Mouse (Mus musculus): ENCODE measurements around the gene Tsacc. TPM values are rescaled to one million over a fixed set of nuclear protein-coding genes. Genes with fewer than 3 reads are reported as not detected.

Gene Tsacc
- polyA plus RNA-seq, 1 experiment: 4.0 TPM

GRCm38 (mm10) chr3:88242531-88242930 is 54.3 kb downstream of the Tsacc start:
- Histone ChIP-seq H3K27me3 (ENCODE audit: control insufficient read depth, insufficient read depth, low read length) (no peaks in the 10 kb centered on the region), H3K27ac (ENCODE audit: insufficient read depth, low read length) (no peak overlapping the region), H3K4me3 (replicated peaks; ENCODE audit: insufficient read depth, low read depth, low read length) (no peak overlapping the region), H3K4me1 (ENCODE audit: control insufficient read depth, insufficient read depth, low read length) (peaks cover 18% of the 10 kb centered on the region)
- DNase-seq: peak; percentile 83 to 90
- TF ChIP-seq POLR2A (IDR thresholded peaks at IDR 0.05; ENCODE audit: borderline replicate concordance, insufficient read depth, low read length) (no peak), CTCF (IDR thresholded peaks at IDR 0.05; ENCODE audit: borderline replicate concordance, insufficient read depth, low read depth, low read length) (peak; percentile 99)
- under 1% methylated on average over 13 of the region's 13 CpGs for WGBS

- Histone ChIP-seq H3K27ac (ENCODE audit: insufficient read depth, low read length) (no peak overlapping the region), H3K4me1 (ENCODE audit: control insufficient read depth, insufficient read depth, low read length) (peaks cover 19% of the 10 kb centered on the region), H3K27me3 (ENCODE audit: control insufficient read depth, insufficient read depth, low read length) (no peaks in the 10 kb centered on the region), H3K4me3 (replicated peaks; ENCODE audit: insufficient read depth, low read depth, low read length) (no peak overlapping the region)
- DNase-seq: no peak
- TF ChIP-seq CTCF (IDR thresholded peaks at IDR 0.05; ENCODE audit: borderline replicate concordance, insufficient read depth, low read depth, low read length) (no peak), POLR2A (IDR thresholded peaks at IDR 0.05; ENCODE audit: borderline replicate concordance, insufficient read depth, low read length) (no peak)
- WGBS: 56% methylated on average over 48 of the region's 48 CpGs
These were observed 55.6 kb downstream of the Tsacc start for GRCm38 (mm10) chr3:88241045-88241786.

DNA sequence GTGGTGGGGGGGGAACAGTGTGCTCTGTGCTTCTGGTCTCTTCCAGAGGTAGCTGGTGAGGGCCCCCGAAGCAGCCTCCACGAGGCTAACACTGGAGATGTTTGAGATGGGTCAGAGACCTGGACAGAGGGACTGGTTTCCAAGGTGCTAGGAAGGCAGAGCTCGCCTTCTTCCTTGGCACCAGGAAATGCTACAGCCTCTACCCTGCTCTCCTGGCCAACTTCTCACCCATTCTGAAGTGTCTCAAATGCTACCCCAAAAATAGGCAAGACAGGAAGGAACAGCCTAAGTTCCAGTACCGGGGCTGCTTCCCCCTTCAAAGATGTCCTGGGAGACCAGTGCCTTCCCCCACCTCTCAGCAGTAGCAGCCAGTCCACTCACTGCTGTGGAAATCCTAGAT is 57.4 kb downstream of the Tsacc start:
- Histone ChIP-seq H3K4me1 (ENCODE audit: control insufficient read depth, insufficient read depth, low read length) (peaks cover 19% of the 10 kb centered on the region), H3K4me3 (replicated peaks; ENCODE audit: insufficient read depth, low read depth, low read length) (no peak overlapping the region), H3K27me3 (ENCODE audit: control insufficient read depth, insufficient read depth, low read length) (no peaks in the 10 kb centered on the region), H3K27ac (ENCODE audit: insufficient read depth, low read length) (no peak overlapping the region)
- WGBS: 81% methylated on average over 4 of the region's 4 CpGs
- no peak for DNase-seq
- TF ChIP-seq POLR2A (IDR thresholded peaks at IDR 0.05; ENCODE audit: borderline replicate concordance, insufficient read depth, low read length): no peak
- no peak for TF ChIP-seq CTCF (IDR thresholded peaks at IDR 0.05; ENCODE audit: borderline replicate concordance, insufficient read depth, low read depth, low read length)

DNA sequence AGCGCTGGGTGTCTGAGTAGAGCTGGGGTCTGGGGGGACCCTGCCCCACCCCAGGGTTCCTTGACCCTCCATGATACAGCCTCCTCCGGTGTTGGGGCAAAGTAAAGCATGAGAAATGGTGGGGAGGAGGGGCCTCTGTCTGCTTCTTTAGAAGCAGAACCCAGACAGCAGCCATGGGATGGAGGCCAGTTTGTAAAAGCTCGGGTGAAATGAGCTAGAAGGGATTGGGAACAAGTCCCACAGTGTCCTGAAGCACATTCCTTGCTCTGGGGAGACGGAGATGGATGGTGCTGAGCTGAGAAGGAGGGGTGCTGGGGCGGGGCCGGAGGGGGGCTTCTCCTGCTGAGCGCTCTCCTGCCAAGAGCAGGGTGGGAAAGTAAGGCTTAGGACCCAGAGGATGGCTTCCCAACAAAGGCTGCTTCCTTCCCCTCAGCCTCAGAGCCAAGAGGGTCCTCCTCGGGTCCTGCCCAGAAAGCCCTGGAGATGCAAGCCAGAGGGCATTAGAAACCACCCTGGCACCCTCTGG is 57.9 kb downstream of the Tsacc start:
- no peak overlapping the region for H3K4me3 ChIP-seq (replicated peaks; ENCODE audit: insufficient read depth, low read depth, low read length)
- H3K4me1 ChIP-seq (ENCODE audit: control insufficient read depth, insufficient read depth, low read length): peaks cover 19% of the 10 kb centered on the region
- 21% methylated on average over 8 of the region's 8 CpGs for WGBS
- no peaks in the 10 kb centered on the region for H3K27me3 ChIP-seq (ENCODE audit: control insufficient read depth, insufficient read depth, low read length)
- DNase-seq: peak in 1 of 2 experiments; percentile 65
- no peak overlapping the region for H3K27ac ChIP-seq (ENCODE audit: insufficient read depth, low read length)
- TF ChIP-seq POLR2A (IDR thresholded peaks at IDR 0.05; ENCODE audit: borderline replicate concordance, insufficient read depth, low read length) (no peak), CTCF (IDR thresholded peaks at IDR 0.05; ENCODE audit: borderline replicate concordance, insufficient read depth, low read depth, low read length) (no peak)

DNA sequence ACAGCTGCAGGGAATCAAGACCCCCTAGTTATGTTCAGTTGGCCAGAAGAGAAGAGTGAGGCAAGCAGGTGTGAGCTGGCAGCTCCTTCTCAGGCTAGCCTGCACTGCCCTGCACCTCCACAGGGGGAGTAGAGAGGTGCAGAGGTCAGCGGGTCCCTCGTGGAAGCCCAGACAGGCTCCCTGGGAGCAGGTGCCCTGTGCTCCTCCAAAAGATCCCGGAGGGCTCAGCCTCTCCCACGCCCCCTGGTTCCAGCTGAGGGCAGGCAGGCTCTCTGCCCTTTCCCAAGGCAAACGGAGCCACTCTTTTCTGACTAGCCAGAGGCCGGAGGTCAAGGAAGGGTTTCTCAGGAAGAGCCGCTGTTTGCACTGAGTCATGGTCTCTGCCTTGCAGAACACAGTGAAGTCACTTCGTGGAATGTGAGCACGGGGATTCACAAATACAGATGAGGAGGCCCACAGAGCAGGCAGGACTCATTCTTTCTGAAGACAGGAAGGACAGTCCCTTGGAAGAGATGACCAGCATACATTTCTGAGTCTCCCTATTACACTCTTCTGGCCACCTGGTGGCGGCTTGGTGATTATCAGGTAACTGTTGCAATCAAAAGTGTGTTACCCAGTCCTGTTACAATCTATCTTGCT is 59.1 kb downstream of the Tsacc start:
- Histone ChIP-seq H3K4me1 (ENCODE audit: control insufficient read depth, insufficient read depth, low read length) (peaks cover 24% of the 10 kb centered on the region), H3K27me3 (ENCODE audit: control insufficient read depth, insufficient read depth, low read length) (no peaks in the 10 kb centered on the region), H3K27ac (ENCODE audit: insufficient read depth, low read length) (no peak overlapping the region; the same call in 1 of the 2 replicates), H3K4me3 (replicated peaks; ENCODE audit: insufficient read depth, low read depth, low read length) (no peak overlapping the region)
- 34% methylated on average over 10 of the region's 10 CpGs for WGBS
- no peak for TF ChIP-seq POLR2A (IDR thresholded peaks at IDR 0.05; ENCODE audit: borderline replicate concordance, insufficient read depth, low read length)
- peak; percentile 48 for TF ChIP-seq CTCF (IDR thresholded peaks at IDR 0.05; ENCODE audit: borderline replicate concordance, insufficient read depth, low read depth, low read length)
- peak; percentile 66 to 69 for DNase-seq

DNA sequence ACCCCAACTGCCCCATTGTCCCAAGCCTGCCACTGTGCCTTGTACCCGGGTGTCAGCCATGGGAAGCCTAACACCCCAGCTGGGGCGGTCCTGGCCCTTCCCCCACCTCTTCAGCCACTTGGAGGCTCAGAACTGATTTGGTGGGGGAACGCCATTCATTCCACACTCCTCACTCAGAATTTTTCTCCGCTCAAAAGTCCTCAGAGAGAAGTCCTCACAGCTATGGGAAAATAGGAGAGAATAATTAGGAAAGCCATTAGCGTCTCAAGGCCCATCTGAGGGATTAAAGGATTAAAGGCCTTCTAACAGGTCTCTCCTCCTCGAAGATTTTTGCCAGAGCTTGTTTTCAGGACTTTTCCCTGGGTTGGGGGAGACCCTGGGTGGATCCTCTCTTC is 59.6 kb downstream of the Tsacc start:
- peaks cover 28% of the 10 kb centered on the region for H3K4me1 ChIP-seq (ENCODE audit: control insufficient read depth, insufficient read depth, low read length)
- DNase-seq: no peak
- H3K4me3 ChIP-seq (replicated peaks; ENCODE audit: insufficient read depth, low read depth, low read length): no peak overlapping the region
- H3K27ac ChIP-seq (ENCODE audit: insufficient read depth, low read length): no peak overlapping the region; the same call in 1 of the 2 replicates
- WGBS: 72% methylated on average over 6 of the region's 6 CpGs
- TF ChIP-seq POLR2A (IDR thresholded peaks at IDR 0.05; ENCODE audit: borderline replicate concordance, insufficient read depth, low read length): no peak
- TF ChIP-seq CTCF (IDR thresholded peaks at IDR 0.05; ENCODE audit: borderline replicate concordance, insufficient read depth, low read depth, low read length): no peak
- H3K27me3 ChIP-seq (ENCODE audit: control insufficient read depth, insufficient read depth, low read length): no peaks in the 10 kb centered on the region

DNA sequence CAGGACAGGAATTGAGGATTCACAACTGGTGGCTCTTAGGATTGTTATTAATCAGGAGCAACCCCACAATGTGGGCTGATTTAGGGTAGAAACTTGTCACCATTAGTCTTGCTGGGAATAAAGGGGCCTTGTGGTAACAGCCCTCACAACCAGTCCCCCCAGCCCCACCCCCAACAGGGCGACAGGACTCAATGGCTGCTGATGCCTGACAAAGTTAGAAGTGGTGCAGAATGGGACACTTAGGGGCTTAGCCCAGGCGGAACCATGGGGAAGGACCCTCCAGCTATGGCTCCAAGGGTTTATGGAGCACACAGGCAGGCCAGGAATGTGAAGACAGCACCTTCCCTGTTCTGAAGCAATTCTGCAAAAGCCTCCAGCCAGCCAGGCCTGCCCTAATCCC is 61.2 kb downstream of the Tsacc start:
- Histone ChIP-seq H3K27me3 (ENCODE audit: control insufficient read depth, insufficient read depth, low read length) (no peaks in the 10 kb centered on the region), H3K27ac (ENCODE audit: insufficient read depth, low read length) (no peak overlapping the region), H3K4me1 (ENCODE audit: control insufficient read depth, insufficient read depth, low read length) (peaks cover 40% of the 10 kb centered on the region), H3K4me3 (replicated peaks; ENCODE audit: insufficient read depth, low read depth, low read length) (no peak overlapping the region)
- WGBS: 83% methylated on average over 2 of the region's 2 CpGs
- no peak for TF ChIP-seq POLR2A (IDR thresholded peaks at IDR 0.05; ENCODE audit: borderline replicate concordance, insufficient read depth, low read length)
- DNase-seq: no peak

- Histone ChIP-seq H3K27me3 (ENCODE audit: control insufficient read depth, insufficient read depth, low read length) (no peaks in the 10 kb centered on the region), H3K4me3 (replicated peaks; ENCODE audit: insufficient read depth, low read depth, low read length) (no peak overlapping the region), H3K4me1 (ENCODE audit: control insufficient read depth, insufficient read depth, low read length) (peaks cover 44% of the 10 kb centered on the region), H3K27ac (ENCODE audit: insufficient read depth, low read length) (no peak overlapping the region)
- 41% methylated on average over 3 of the region's 3 CpGs for WGBS
- peak; percentile 56 to 61 for DNase-seq
- TF ChIP-seq CTCF (IDR thresholded peaks at IDR 0.05; ENCODE audit: borderline replicate concordance, insufficient read depth, low read depth, low read length) (peak; percentile 58; the same call in 1 of the 2 replicates), POLR2A (IDR thresholded peaks at IDR 0.05; ENCODE audit: borderline replicate concordance, insufficient read depth, low read length) (no peak)
These were observed 61.6 kb downstream of the Tsacc start for GRCm38 (mm10) chr3:88235216-88235615.

Measured in cerebellum, adult 2 months (tissue).